Mouse (Mus musculus): ENCODE results near the gene Ddr1. TPM values are rescaled to one million over a fixed set of nuclear protein-coding genes. Genes with fewer than 3 reads are reported as not detected.

Gene Ddr1
- 42.8 and 44.9 TPM in 2 replicates for polyA plus RNA-seq (2012; rRNA removed)

GRCm38 (mm10) chr17:35704621-35705464, at the start of gene Ddr1:
TSS of gene Ddr1 (minus strand) at chr17:35704621.
- no peak for TF ChIP-seq POLR2A (IDR thresholded peaks at IDR 0.05; ENCODE audit: extremely low read depth, insufficient read depth, low read length)
- no peak for TF ChIP-seq CTCF (IDR thresholded peaks at IDR 0.05; ENCODE audit: extremely low read depth, insufficient read depth, low read length)

GRCm38 (mm10) chr17:35753668-35754067, 49.2 kb upstream of the Ddr1 start:
- no peak for TF ChIP-seq CTCF (IDR thresholded peaks at IDR 0.05; ENCODE audit: extremely low read depth, insufficient read depth, low read length)
- no peak for TF ChIP-seq POLR2A (IDR thresholded peaks at IDR 0.05; ENCODE audit: extremely low read depth, insufficient read depth, low read length)
- H3K4me3 ChIP-seq (ENCODE audit: insufficient read depth, low read length): no peak overlapping the region
- no peak overlapping the region for H3K27ac ChIP-seq (ENCODE audit: insufficient read depth, low read length)
- no peaks in the 10 kb centered on the region for H3K4me1 ChIP-seq (ENCODE audit: control insufficient read depth, insufficient read depth, low read length)

More at GRCm38 (mm10) chr17:35704621-35705464, at the start of gene Ddr1:
- peak within 1 kb of the TSS; percentile 63 for H3K27ac ChIP-seq (ENCODE audit: insufficient read depth, low read length)
- peak within 1 kb of the TSS; percentile 31 for H3K4me3 ChIP-seq (ENCODE audit: insufficient read depth, low read length)
- H3K4me1 ChIP-seq (ENCODE audit: control insufficient read depth, insufficient read depth, low read length): peaks cover 2% of the 10 kb centered on the region; the same call in 1 of the 2 replicates

GRCm38 (mm10) chr17:35752221-35752811, 47.9 kb upstream of the Ddr1 start:
- TF ChIP-seq POLR2A (IDR thresholded peaks at IDR 0.05; ENCODE audit: extremely low read depth, insufficient read depth, low read length) (no peak), CTCF (IDR thresholded peaks at IDR 0.05; ENCODE audit: extremely low read depth, insufficient read depth, low read length) (no peak)
- Histone ChIP-seq H3K27ac (ENCODE audit: insufficient read depth, low read length) (no peak overlapping the region), H3K4me3 (ENCODE audit: insufficient read depth, low read length) (no peak overlapping the region), H3K4me1 (ENCODE audit: control insufficient read depth, insufficient read depth, low read length) (no peaks in the 10 kb centered on the region)

GRCm38 (mm10) chr17:35749685-35750084, 45.3 kb upstream of the Ddr1 start:
- TF ChIP-seq CTCF (IDR thresholded peaks at IDR 0.05; ENCODE audit: extremely low read depth, insufficient read depth, low read length): no peak
- TF ChIP-seq POLR2A (IDR thresholded peaks at IDR 0.05; ENCODE audit: extremely low read depth, insufficient read depth, low read length): no peak

GRCm38 (mm10) chr17:35744361-35744760, 39.9 kb upstream of the Ddr1 start:
- no peaks in the 10 kb centered on the region for H3K4me1 ChIP-seq (ENCODE audit: control insufficient read depth, insufficient read depth, low read length)
- TF ChIP-seq POLR2A (IDR thresholded peaks at IDR 0.05; ENCODE audit: extremely low read depth, insufficient read depth, low read length): no peak
- no peak for TF ChIP-seq CTCF (IDR thresholded peaks at IDR 0.05; ENCODE audit: extremely low read depth, insufficient read depth, low read length)
- no peak overlapping the region for H3K27ac ChIP-seq (ENCODE audit: insufficient read depth, low read length)
- H3K4me3 ChIP-seq (ENCODE audit: insufficient read depth, low read length): no peak overlapping the region

More at GRCm38 (mm10) chr17:35749685-35750084, 45.3 kb upstream of the Ddr1 start:
- H3K4me1 ChIP-seq (ENCODE audit: control insufficient read depth, insufficient read depth, low read length): no peaks in the 10 kb centered on the region
- H3K4me3 ChIP-seq (ENCODE audit: insufficient read depth, low read length): no peak overlapping the region
- H3K27ac ChIP-seq (ENCODE audit: insufficient read depth, low read length): no peak overlapping the region

- H3K4me1 ChIP-seq (ENCODE audit: control insufficient read depth, insufficient read depth, low read length): no peaks in the 10 kb centered on the region
- no peak overlapping the region for H3K4me3 ChIP-seq (ENCODE audit: insufficient read depth, low read length)
- TF ChIP-seq CTCF (IDR thresholded peaks at IDR 0.05; ENCODE audit: extremely low read depth, insufficient read depth, low read length) (no peak), POLR2A (IDR thresholded peaks at IDR 0.05; ENCODE audit: extremely low read depth, insufficient read depth, low read length) (no peak)
- no peak overlapping the region for H3K27ac ChIP-seq (ENCODE audit: insufficient read depth, low read length)
These were observed 38.5 kb upstream of the Ddr1 start for GRCm38 (mm10) chr17:35742948-35743347.

- Histone ChIP-seq H3K4me3 (ENCODE audit: insufficient read depth, low read length) (no peak overlapping the region), H3K4me1 (ENCODE audit: control insufficient read depth, insufficient read depth, low read length) (no peaks in the 10 kb centered on the region), H3K27ac (ENCODE audit: insufficient read depth, low read length) (no peak overlapping the region)
- TF ChIP-seq CTCF (IDR thresholded peaks at IDR 0.05; ENCODE audit: extremely low read depth, insufficient read depth, low read length) (no peak), POLR2A (IDR thresholded peaks at IDR 0.05; ENCODE audit: extremely low read depth, insufficient read depth, low read length) (no peak)
These were observed 37.3 kb upstream of the Ddr1 start for GRCm38 (mm10) chr17:35741589-35742226.

GRCm38 (mm10) chr17:35740276-35740880, 36.0 kb upstream of the Ddr1 start:
- H3K4me1 ChIP-seq (ENCODE audit: control insufficient read depth, insufficient read depth, low read length): no peaks in the 10 kb centered on the region
- H3K27ac ChIP-seq (ENCODE audit: insufficient read depth, low read length): no peak overlapping the region
- TF ChIP-seq CTCF (IDR thresholded peaks at IDR 0.05; ENCODE audit: extremely low read depth, insufficient read depth, low read length): no peak
- TF ChIP-seq POLR2A (IDR thresholded peaks at IDR 0.05; ENCODE audit: extremely low read depth, insufficient read depth, low read length): no peak
- H3K4me3 ChIP-seq (ENCODE audit: insufficient read depth, low read length): no peak overlapping the region

GRCm38 (mm10) chr17:35739675-35740074, 35.3 kb upstream of the Ddr1 start:
- Histone ChIP-seq H3K4me1 (ENCODE audit: control insufficient read depth, insufficient read depth, low read length) (no peaks in the 10 kb centered on the region), H3K27ac (ENCODE audit: insufficient read depth, low read length) (no peak overlapping the region), H3K4me3 (ENCODE audit: insufficient read depth, low read length) (no peak overlapping the region)
- TF ChIP-seq CTCF (IDR thresholded peaks at IDR 0.05; ENCODE audit: extremely low read depth, insufficient read depth, low read length) (peak; percentile 95), POLR2A (IDR thresholded peaks at IDR 0.05; ENCODE audit: extremely low read depth, insufficient read depth, low read length) (no peak)

Measured in cortical plate, adult 2 months (tissue).